Mouse (Mus musculus): Measurements from ENCODE around the gene Col4a2. TPM values are rescaled to one million over a fixed set of nuclear protein-coding genes. Genes with fewer than 3 reads are reported as not detected.

Gene Col4a2
- total RNA-seq, 2 experiments from 2014 or later = 340 to 382 TPM

DNA sequence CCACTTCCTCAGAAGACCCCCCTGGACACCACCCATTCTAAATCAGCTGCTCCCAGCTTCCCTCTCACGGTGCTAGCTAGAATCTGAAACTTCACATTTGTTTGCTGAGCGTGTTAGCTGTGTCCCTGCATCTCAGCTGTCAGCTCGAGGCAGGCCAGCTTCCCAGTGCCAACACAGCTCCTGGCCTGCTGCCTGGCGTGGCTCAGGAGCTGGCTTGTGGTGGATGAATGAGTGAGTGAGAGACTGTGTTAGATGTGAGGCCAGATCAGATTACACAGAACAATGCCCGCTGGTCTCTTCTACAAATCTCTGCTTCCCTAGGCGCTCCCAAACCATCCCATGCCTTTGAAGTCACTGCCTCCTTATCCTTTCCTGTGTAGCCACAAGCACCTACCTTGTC, 106.6 kb downstream of the Col4a2 start:
- DNase-seq = peak; percentile 78

DNA sequence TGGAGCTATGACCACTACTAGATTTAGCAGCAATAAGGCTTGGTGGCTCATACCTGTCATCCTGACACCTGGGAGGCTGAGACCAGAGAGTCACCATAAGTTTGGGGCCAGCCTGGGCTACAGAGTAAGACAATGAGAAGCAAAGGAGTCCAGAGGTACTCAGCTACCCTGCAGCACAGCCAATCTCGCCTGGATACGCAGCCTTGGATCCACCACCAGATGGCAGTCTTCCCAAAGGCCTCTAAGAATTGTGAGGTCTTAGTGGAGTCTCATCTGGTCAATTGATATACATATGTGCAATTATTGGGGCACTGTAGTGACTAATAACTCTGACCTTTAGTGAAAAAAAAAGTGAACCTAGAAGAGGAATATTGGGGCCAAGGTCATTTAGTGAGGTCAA, 107.0 kb downstream of the Col4a2 start:
- peak; percentile 64 for DNase-seq

- DNase-seq = peak; percentile 76
Measured at GRCm38 (mm10) chr8:11421105-11421504, 108.5 kb downstream of the Col4a2 start.

DNA sequence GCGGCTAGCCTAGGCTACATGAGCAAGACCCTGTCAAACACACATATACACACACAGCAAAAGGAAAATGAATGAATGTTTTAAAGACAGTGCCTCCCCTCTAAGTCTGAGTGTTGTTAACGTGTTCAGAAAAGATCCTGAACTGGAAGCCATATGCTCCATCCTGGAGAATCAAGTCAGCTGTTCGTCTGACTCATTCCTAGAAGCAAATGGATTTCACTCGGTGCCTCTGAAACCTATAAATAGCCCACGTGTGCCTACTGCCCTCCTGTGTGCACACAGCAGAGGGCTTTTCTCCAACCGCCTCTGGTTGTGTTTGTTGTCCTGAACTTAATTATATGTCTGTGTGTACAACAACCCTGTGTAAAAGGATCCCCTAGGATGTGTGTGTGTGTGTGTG, 109.4 kb downstream of the Col4a2 start:
- no peak for DNase-seq

DNA sequence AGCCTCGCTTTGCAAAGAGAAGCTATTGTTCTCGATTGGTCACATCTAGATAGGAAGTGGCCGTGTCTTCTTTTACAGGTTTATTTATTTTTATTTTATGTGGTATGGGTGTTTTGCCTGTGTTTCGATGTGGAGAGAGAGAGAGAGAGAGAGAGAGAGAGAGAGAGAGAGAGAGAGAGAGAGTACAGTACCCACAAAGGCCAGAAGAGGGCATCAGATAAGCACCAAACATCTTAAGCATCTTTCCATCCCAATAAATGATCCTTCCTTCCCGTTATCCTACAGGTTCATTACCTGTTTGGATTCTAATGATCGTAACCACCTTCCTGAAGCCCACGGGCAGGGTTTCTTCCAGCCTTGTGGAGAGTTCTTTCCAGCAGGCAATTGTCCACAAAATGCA, 110.5 kb downstream of the Col4a2 start:
- no peak for DNase-seq

- no peak for DNase-seq
Measured at GRCm38 (mm10) chr8:11430688-11431087, 118.1 kb downstream of the Col4a2 start.

DNA sequence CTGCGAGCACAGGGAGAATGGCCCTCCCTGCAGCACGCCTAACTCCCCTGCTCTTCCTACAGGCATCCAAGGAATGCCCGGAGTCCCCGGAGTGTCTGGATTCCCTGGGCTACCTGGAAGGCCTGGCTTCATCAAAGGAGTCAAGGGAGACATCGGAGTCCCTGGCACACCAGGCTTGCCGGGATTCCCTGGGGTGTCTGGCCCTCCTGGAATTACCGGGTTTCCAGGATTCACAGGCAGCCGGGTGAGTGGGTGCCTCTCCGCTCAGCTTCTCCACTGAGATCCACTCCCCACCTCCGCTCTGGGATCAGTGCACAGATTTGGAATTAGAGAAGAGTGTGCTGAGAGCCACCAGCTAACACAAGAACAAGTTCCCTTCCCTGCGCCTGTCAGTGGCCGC, 125.3 kb downstream of the Col4a2 start:
- no peak for DNase-seq

- DNase-seq = no peak
Measured at GRCm38 (mm10) chr8:11441291-11441690, 128.7 kb downstream of the Col4a2 start.

GRCm38 (mm10) chr8:11443611-11444010, 131.0 kb downstream of the Col4a2 start:
- no peak for DNase-seq

GRCm38 (mm10) chr8:11444216-11444615, 131.6 kb downstream of the Col4a2 start:
- DNase-seq = no peak

DNA sequence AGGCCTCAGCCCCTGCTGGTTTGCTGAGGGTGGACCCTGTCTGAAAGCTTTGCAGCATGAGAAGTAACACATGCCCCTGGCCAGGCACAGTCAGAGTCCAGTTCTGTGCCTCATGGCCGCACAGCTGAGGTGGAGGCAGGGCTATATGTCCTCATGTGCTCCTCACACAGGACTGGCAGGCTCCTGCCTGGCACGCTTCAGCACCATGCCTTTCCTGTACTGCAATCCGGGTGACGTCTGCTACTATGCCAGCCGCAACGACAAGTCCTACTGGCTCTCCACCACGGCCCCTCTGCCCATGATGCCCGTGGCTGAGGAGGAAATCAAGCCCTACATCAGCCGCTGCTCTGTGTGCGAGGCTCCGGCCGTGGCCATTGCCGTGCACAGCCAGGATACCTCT, 133.2 kb downstream of the Col4a2 start:
- DNase-seq = no peak

DNA sequence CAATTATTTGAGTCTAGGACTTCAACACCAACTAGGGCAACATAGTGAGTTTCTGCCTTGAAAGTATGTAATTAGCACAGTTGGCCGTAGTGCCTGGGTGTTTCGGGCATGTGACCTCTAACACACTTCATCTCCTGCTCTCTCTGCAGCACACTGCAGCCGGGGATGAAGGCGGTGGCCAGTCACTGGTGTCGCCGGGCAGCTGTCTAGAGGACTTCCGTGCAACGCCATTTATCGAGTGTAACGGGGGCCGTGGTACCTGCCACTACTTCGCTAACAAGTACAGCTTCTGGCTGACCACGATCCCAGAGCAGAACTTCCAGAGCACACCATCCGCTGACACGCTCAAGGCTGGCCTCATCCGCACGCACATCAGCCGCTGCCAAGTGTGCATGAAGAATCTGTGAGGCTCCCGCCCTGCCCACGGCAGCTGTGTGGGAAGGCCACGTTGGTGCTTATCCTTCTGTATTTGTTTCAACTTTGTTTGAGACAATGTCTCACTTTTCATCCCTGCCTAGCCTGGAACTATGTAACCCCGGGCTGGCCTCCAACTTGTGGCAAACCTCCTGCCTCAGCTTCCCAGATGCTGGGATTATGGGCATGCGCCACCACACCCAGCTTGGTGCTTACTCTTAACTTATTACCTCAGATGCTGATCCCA, 135.4 kb downstream of the Col4a2 start:
- no peak for DNase-seq

DNA sequence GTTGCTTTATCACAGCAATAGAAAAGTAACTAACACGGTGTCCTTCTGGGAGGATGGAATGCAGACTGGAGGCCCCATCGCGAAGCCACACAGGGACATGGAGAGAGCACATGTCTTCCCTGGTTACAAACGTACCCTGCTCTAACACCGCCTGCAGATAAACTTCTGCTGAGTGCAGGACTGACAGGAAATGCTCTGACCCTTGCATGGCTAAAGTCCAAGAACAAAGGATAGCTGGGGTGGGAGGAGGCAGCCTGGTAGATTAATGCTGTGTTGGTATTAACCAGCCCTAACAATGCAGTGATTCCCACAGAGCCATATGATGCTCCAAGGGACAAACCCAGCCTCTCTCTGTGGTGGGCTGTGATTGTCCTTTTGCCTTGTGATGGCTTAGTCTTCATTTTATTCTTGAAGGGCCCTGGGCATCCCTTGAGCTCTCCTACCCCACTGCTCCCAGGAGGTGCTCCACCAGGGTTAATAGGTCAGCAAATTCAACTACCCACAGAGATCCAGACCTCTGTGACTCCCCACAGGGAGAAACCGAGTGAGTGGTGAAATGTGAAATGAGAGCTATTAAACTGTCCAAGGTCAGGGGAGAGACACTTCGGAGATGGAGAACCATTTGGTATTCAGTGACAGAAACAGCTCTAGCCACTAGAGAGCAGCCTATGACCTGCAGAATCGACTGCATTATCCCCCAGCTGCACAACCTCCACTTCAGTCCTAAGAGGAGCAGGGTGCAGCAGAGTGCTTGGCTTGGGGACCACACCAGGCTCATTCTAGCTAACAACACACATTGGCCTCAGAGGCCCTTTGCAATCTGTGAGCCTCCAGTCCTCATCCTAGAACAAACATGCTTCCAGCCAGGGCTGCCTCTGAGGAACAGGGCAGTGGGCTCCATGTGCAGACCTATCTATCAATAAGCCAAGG, 137.8 kb downstream of the Col4a2 start:
- no peak for DNase-seq

GRCm38 (mm10) chr8:11452152-11452551, 139.5 kb downstream of the Col4a2 start:
- no peak for DNase-seq

- DNase-seq = no peak
Measured at GRCm38 (mm10) chr8:11452559-11452958, 140.0 kb downstream of the Col4a2 start.

GRCm38 (mm10) chr8:11452974-11453373, 140.4 kb downstream of the Col4a2 start:
- no peak for DNase-seq

GRCm38 (mm10) chr8:11454228-11454627, 141.6 kb downstream of the Col4a2 start:
- DNase-seq = no peak

- no peak for DNase-seq
Measured at GRCm38 (mm10) chr8:11457278-11457677, 144.7 kb downstream of the Col4a2 start.

- no peak for DNase-seq
Measured at GRCm38 (mm10) chr8:11457981-11458836, 145.6 kb downstream of the Col4a2 start.

GRCm38 (mm10) chr8:11459016-11459415, 146.4 kb downstream of the Col4a2 start:
- DNase-seq = no peak

DNA sequence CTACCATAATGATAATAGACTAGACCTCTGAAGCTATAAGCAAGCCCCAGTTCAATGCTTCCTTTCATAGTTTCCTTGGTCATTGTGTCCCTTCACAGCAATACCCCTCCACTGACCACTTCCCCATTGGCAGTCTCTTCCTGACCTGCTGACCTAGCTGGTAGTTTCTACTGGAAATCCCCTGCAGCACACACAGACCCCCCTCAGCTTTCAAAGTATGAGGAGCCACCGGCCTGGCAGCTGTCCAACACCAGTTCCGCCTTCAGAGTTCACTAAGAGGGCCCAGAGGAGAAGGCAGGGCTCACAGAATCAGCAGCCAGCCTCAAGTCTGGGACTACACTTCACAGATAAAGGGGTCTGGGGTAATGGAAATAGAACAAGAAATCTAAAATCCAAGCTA, 148.3 kb downstream of the Col4a2 start:
- DNase-seq = peak; percentile 51

DNA sequence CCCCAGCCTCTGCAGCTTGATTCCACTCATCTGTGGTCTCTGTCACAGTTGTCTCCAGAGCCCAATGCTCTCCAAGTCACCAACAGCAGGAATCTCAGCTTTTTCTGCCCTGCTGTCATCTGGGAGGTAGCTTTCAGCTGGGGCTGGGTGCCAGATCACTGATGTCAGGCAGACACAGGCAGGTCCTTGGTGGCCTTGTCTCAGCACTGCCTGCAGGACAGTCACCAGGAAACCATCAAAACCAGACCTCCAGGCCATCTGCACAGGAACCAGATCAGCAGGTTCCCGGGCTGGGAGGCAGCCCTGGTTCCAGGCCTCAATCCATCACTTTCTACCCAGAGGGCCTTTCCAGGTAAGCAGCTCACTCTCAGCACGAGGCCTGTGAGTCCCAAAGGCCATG, 149.2 kb downstream of the Col4a2 start:
- no peak for DNase-seq

DNA sequence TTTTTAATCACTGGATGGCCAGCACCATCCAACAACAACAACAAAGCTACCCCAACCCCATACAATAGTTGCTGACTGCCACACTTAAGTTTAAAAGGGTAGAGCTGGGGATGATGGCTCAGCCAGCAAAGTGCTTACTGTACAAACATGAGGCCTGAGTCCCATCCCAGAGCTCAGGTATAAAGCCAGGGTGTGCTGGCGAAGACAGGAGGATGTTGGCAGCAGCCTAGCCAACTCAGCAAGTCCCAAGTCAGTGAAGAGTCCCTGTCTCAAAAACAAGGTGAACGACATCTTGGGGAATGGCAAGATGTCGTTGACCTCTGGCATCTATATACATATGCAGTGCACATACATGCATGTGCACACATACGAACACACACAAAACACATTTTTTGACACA, 150.0 kb downstream of the Col4a2 start:
- no peak for DNase-seq

Measured in gastrocnemius, postnatal 10 days (tissue).